Mouse (Mus musculus): ENCODE results near the gene Tmem150b. TPM values are rescaled to one million over a fixed set of nuclear protein-coding genes. Genes with fewer than 3 reads are reported as not detected.

Tmem150b gene
- total and polyA plus RNA-seq, 3 experiments, result 0.16 TPM; not detected in 2

GRCm38 (mm10) chr7:4744886-4745285, 19.8 kb upstream of the Tmem150b start:
- Histone ChIP-seq H3K9ac (ENCODE audit: low read depth, low read length) (no peak overlapping the region), H3K36me3 (ENCODE audit: control insufficient read depth, insufficient read depth, low read length) (no peaks in the 10 kb centered on the region)
- intact Hi-C loops (cut with DNase I), result loop anchor here (5.0 kb wide), 1 partner anchor 317 kb away; the partner anchor contains the start of gene U2af2

DNA sequence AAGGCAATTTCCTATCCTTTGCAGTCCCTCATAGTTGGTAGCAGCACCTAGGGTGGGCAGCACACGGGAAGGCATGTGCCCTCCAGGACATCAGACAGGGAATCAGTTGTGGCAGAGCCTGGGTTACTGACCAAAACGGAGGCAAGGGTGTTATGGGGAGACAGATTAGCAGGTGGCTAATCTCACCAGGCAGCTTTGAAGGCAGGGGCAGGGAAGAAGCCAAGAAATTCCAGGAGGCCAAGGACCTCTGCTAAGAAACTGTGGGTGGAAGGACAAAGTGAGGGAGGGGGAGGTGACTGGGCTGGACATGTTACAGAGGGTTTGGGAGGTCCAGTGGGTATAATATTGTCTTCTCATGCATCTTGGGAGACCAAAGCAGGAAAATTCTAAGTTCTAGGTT, 18.3 kb upstream of the Tmem150b start:
- peaks cover 3% of the 10 kb centered on the region; the same call in 1 of the 2 replicates for H3K4me1 ChIP-seq (ENCODE audit: control insufficient read depth, insufficient read depth, low read length)
- H3K36me3 ChIP-seq (ENCODE audit: control insufficient read depth, insufficient read depth, low read length), result no peaks in the 10 kb centered on the region
- WGBS, result 62% methylated on average over 2 of the region's 2 CpGs
- TF ChIP-seq POLR2A (IDR thresholded peaks at IDR 0.05; ENCODE audit: insufficient read depth, low read depth, low read length) (no peak), EP300 (IDR thresholded peaks at IDR 0.05; ENCODE audit: insufficient read depth, low read depth, low read length) (no peak), CTCF (IDR thresholded peaks at IDR 0.05) (no peak)
- no peak overlapping the region for H3K27ac ChIP-seq
- H3K9ac ChIP-seq (ENCODE audit: low read depth, low read length), result no peak overlapping the region
- no peaks in the 10 kb centered on the region for H3K27me3 ChIP-seq (ENCODE audit: control insufficient read depth, insufficient read depth, low read length)
- DNase-seq, result no peak
- H3K4me3 ChIP-seq, result no peak overlapping the region
- no peaks in the 10 kb centered on the region for H3K79me2 ChIP-seq (replicated peaks; ENCODE audit: control insufficient read depth, insufficient read depth, low read length)
- intact Hi-C loops (cut with DNase I), result loop anchor here (5.0 kb wide), 1 partner anchor 319 kb away; the partner anchor contains the start of gene U2af2

More at GRCm38 (mm10) chr7:4744886-4745285, 19.8 kb upstream of the Tmem150b start:
- DNase-seq, result no peak
- Histone ChIP-seq H3K4me3 (no peak overlapping the region), H3K27ac (no peak overlapping the region), H3K79me2 (replicated peaks; ENCODE audit: control insufficient read depth, insufficient read depth, low read length) (no peaks in the 10 kb centered on the region), H3K27me3 (ENCODE audit: control insufficient read depth, insufficient read depth, low read length) (no peaks in the 10 kb centered on the region), H3K4me1 (ENCODE audit: control insufficient read depth, insufficient read depth, low read length) (peaks cover 3% of the 10 kb centered on the region; the same call in 1 of the 2 replicates)
- no peak for TF ChIP-seq POLR2A (IDR thresholded peaks at IDR 0.05; ENCODE audit: insufficient read depth, low read depth, low read length)
- TF ChIP-seq CTCF (IDR thresholded peaks at IDR 0.05), result no peak
- TF ChIP-seq EP300 (IDR thresholded peaks at IDR 0.05; ENCODE audit: insufficient read depth, low read depth, low read length), result no peak
- 94% methylated on average over 6 of the region's 6 CpGs for WGBS

GRCm38 (mm10) chr7:4742482-4742819, 17.4 kb upstream of the Tmem150b start:
- no peaks in the 10 kb centered on the region for H3K27me3 ChIP-seq (ENCODE audit: control insufficient read depth, insufficient read depth, low read length)
- 93% methylated on average over 6 of the region's 6 CpGs for WGBS
- H3K79me2 ChIP-seq (replicated peaks; ENCODE audit: control insufficient read depth, insufficient read depth, low read length), result no peaks in the 10 kb centered on the region
- no peak overlapping the region for H3K4me3 ChIP-seq
- H3K9ac ChIP-seq (ENCODE audit: low read depth, low read length), result no peak overlapping the region
- TF ChIP-seq POLR2A (IDR thresholded peaks at IDR 0.05; ENCODE audit: insufficient read depth, low read depth, low read length) (no peak), EP300 (IDR thresholded peaks at IDR 0.05; ENCODE audit: insufficient read depth, low read depth, low read length) (no peak), CTCF (IDR thresholded peaks at IDR 0.05) (no peak)
- peaks cover 3% of the 10 kb centered on the region; the same call in 1 of the 2 replicates for H3K4me1 ChIP-seq (ENCODE audit: control insufficient read depth, insufficient read depth, low read length)
- no peaks in the 10 kb centered on the region for H3K36me3 ChIP-seq (ENCODE audit: control insufficient read depth, insufficient read depth, low read length)
- H3K27ac ChIP-seq, result no peak overlapping the region
- no peak for DNase-seq
- intact Hi-C loops (cut with DNase I), result loop anchor here (5.0 kb wide), 1 partner anchor 320 kb away; the partner anchor contains the start of gene U2af2

DNA sequence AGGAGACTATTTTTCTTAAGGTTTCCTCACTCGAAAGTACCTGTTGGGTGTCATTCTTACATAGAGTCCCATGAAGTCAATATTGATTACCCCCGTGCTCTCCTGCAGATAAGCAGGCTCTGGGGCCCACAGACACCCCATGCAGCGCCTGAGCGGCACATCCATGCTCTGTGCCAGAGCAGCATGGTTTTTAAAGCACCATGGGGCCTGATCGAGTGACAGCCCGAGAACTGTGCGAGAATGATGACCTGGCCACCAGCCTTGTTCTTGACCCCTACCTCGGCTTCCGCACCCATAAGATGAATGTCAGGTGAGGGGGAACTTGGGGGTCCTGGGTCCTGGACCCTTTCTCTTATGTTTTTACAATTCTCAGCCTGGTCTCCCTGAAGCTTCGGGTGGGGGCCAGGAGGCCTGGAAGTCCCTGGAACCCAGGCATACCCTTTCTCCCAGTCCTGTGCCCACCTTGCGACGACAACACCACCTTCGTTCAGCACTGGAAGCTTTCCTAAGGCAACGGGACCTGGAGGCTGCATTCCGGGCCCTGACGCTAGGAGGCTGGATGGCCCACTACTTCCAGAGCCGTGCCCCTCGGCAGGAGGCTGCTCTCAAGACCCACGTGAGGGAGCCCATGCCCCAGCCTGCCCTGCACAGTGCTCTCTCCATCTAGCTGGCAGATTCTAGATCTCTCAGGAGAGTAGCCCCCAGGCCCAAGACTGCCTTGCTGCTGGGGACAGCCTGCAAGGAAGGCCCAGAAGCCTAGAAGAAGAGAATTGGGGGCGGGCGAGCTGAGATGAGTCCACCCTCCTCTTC, 16.8 kb upstream of the Tmem150b start:
- no peak for DNase-seq
- 89% methylated on average over 21 of the region's 21 CpGs for WGBS
- intact Hi-C loops (cut with DNase I), result loop anchor here (1.0 to 5.0 kb wide), 3 partner anchors 47 to 320 kb away; partner anchors contain the start of genes Ppp6r1, Tmem238 and U2af2

GRCm38 (mm10) chr7:4741151-4741550, 16.1 kb upstream of the Tmem150b start:
- Histone ChIP-seq H3K36me3 (ENCODE audit: control insufficient read depth, insufficient read depth, low read length) (no peaks in the 10 kb centered on the region), H3K27me3 (ENCODE audit: control insufficient read depth, insufficient read depth, low read length) (no peaks in the 10 kb centered on the region), H3K9ac (ENCODE audit: low read depth, low read length) (peak overlapping the region; percentile 17; the same call in 1 of the 2 replicates), H3K4me3 (peak overlapping the region; percentile 81), H3K27ac (peak overlapping the region; percentile 91), H3K79me2 (replicated peaks; ENCODE audit: control insufficient read depth, insufficient read depth, low read length) (no peaks in the 10 kb centered on the region), H3K4me1 (ENCODE audit: control insufficient read depth, insufficient read depth, low read length) (peaks cover 3% of the 10 kb centered on the region; the same call in 1 of the 2 replicates)
- peak; percentile 74 to 75 for DNase-seq
- WGBS, result 8% methylated on average over 4 of the region's 4 CpGs
- intact Hi-C loops (cut with DNase I), result loop anchor here (1.0 to 5.0 kb wide), 3 partner anchors 48 to 321 kb away; partner anchors contain the start of genes Ppp6r1, Tmem238 and U2af2
- peak; percentile 48 for TF ChIP-seq POLR2A (IDR thresholded peaks at IDR 0.05; ENCODE audit: insufficient read depth, low read depth, low read length)
- TF ChIP-seq CTCF (IDR thresholded peaks at IDR 0.05), result no peak

More for the DNA sequence above, 16.8 kb upstream of the Tmem150b start:
- Histone ChIP-seq H3K27ac (no peak overlapping the region; the same call in 1 of the 2 replicates), H3K9ac (ENCODE audit: low read depth, low read length) (no peak overlapping the region), H3K4me3 (no peak overlapping the region), H3K27me3 (ENCODE audit: control insufficient read depth, insufficient read depth, low read length) (no peaks in the 10 kb centered on the region), H3K36me3 (ENCODE audit: control insufficient read depth, insufficient read depth, low read length) (no peaks in the 10 kb centered on the region), H3K4me1 (ENCODE audit: control insufficient read depth, insufficient read depth, low read length) (peaks cover 3% of the 10 kb centered on the region; the same call in 1 of the 2 replicates), H3K79me2 (replicated peaks; ENCODE audit: control insufficient read depth, insufficient read depth, low read length) (no peaks in the 10 kb centered on the region)
- TF ChIP-seq CTCF (IDR thresholded peaks at IDR 0.05), result no peak
- no peak for TF ChIP-seq EP300 (IDR thresholded peaks at IDR 0.05; ENCODE audit: insufficient read depth, low read depth, low read length)
- TF ChIP-seq POLR2A (IDR thresholded peaks at IDR 0.05; ENCODE audit: insufficient read depth, low read depth, low read length), result no peak

Data from heart, adult 2 months (tissue).